Mouse (Mus musculus): ENCODE data around the gene Map7d1. TPM values are rescaled to one million over a fixed set of nuclear protein-coding genes. Genes with fewer than 3 reads are reported as not detected.

Gene Map7d1
- polyA plus RNA-seq (2015; fragmentation: Nextera tagmentation; extraction: Ambion mirVana) = 27.2 and 33.3 TPM in 2 replicates

GRCm38 (mm10) chr4:126256131-126256791 is at the start of gene Map7d1:
TSS of gene Map7d1 (minus strand) at chr4:126256343.
- Histone ChIP-seq H3K9me3 (ENCODE audit: low read length) (no peaks in the 10 kb centered on the region), H3K4me1 (ENCODE audit: insufficient read depth, low read depth, low read length) (peaks cover 29% of the 10 kb centered on the region), H3K4me2 (replicated peaks; ENCODE audit: low read depth, low read length) (peak within 1 kb of the TSS; percentile 85), H3K27me3 (replicated peaks; ENCODE audit: insufficient read depth, low read length) (no peaks in the 10 kb centered on the region), H3K9ac (replicated peaks; ENCODE audit: low read depth) (peak within 1 kb of the TSS; percentile 97), H3K36me3 (ENCODE audit: insufficient read depth, low read length) (no peaks in the 10 kb centered on the region), H3K27ac (ENCODE audit: low read length) (peak within 1 kb of the TSS; percentile 95), H3K4me3 (ENCODE audit: low read depth, low read length) (peak within 1 kb of the TSS; percentile 99)
- ATAC-seq (peak; percentile 82), DNase-seq (ENCODE audit: low spot score) (peak; percentile 91)
- no peak for TF ChIP-seq EP300 (IDR thresholded peaks at IDR 0.05)
- TF ChIP-seq CTCF (IDR thresholded peaks at IDR 0.05) = peak; percentile 64
- WGBS = under 1% methylated on average over 58 of the region's 59 CpGs

DNA sequence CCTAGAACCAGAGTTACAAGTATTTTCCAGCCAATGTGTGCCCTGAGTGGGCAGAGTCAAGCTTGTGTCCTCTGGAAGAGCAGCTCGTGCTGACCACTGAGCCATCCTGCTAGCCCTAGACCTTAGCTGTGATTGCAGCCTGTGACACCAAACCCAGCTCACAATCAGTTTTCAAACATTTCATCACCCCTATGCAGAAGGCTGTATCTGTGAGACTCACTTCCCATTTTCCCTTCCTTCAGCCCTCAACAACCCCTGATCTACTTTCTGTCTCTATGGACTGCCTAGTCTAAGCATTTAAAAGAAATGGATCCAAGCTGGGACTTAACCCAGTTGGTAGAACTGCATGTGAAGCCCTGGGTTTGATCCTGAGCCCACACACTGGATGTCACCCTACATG is 49.3 kb upstream of the Map7d1 start:
- DNase-seq (ENCODE audit: low spot score) (no peak), ATAC-seq (no peak)
- Histone ChIP-seq H3K4me3 (ENCODE audit: low read depth, low read length) (no peak overlapping the region), H3K36me3 (ENCODE audit: insufficient read depth, low read length) (no peaks in the 10 kb centered on the region), H3K4me1 (ENCODE audit: insufficient read depth, low read depth, low read length) (peaks cover 12% of the 10 kb centered on the region), H3K27ac (ENCODE audit: low read length) (no peak overlapping the region), H3K9me3 (ENCODE audit: low read length) (no peaks in the 10 kb centered on the region), H3K9ac (replicated peaks; ENCODE audit: low read depth) (no peak overlapping the region), H3K4me2 (replicated peaks; ENCODE audit: low read depth, low read length) (no peak overlapping the region), H3K27me3 (replicated peaks; ENCODE audit: insufficient read depth, low read length) (peaks cover 7% of the 10 kb centered on the region; the same call in 1 of the 2 replicates)
- no peak for TF ChIP-seq EP300 (IDR thresholded peaks at IDR 0.05)
- WGBS = 96% methylated on average over 1 of the region's 1 CpGs

GRCm38 (mm10) chr4:126303877-126304276 is 47.7 kb upstream of the Map7d1 start:
- H3K36me3 ChIP-seq (ENCODE audit: insufficient read depth, low read length) = no peaks in the 10 kb centered on the region
- H3K27me3 ChIP-seq (replicated peaks; ENCODE audit: insufficient read depth, low read length) = peaks cover 13% of the 10 kb centered on the region
- H3K4me1 ChIP-seq (ENCODE audit: insufficient read depth, low read depth, low read length) = peaks cover 12% of the 10 kb centered on the region
- no peaks in the 10 kb centered on the region for H3K9me3 ChIP-seq (ENCODE audit: low read length)
- DNase-seq (ENCODE audit: low spot score) = no peak
- peak; percentile 53 for TF ChIP-seq CTCF (IDR thresholded peaks at IDR 0.05)
- TF ChIP-seq EP300 (IDR thresholded peaks at IDR 0.05) = no peak
- no peak for ATAC-seq
- H3K9ac ChIP-seq (replicated peaks; ENCODE audit: low read depth) = no peak overlapping the region
- H3K4me3 ChIP-seq (ENCODE audit: low read depth, low read length) = no peak overlapping the region
- no peak overlapping the region for H3K4me2 ChIP-seq (replicated peaks; ENCODE audit: low read depth, low read length)
- H3K27ac ChIP-seq (ENCODE audit: low read length) = no peak overlapping the region
- 48% methylated on average over 4 of the region's 4 CpGs for WGBS

DNA sequence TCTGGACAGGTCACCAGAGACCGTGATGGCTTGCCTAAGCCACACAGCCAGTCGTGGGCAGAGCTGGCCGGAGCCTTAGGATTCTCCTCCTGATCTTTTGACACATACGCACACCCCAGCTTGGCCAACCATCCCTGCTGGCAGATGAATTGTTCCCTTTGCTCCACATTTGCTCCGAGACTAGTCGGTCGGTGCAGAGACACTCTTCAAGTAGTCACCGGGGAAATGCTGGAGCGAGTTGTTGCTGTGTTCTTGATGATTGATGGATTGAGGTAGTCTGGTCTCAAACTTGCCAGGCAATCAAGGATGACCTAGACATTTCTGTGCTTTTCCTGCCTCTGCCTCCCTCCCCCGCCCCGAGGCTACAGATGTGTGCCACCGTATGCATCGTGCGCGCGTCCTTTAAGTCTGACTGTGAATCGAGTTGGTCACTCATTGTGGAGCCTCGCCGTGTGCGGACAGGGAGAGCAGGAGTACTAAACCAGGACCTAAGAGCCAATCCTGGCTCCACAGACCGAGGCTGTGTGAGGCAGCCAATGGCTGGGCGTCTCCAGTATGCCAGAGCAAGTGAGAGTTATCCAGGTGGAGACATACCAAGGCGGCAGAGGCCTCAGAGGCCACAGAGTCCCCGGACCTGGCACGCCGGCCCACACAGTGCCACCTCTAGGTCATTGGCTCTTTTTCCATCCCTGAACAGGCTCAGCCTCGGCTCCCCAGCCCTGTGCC is 45.6 kb upstream of the Map7d1 start:
- TF ChIP-seq EP300 (IDR thresholded peaks at IDR 0.05) (no peak), CTCF (IDR thresholded peaks at IDR 0.05) (no peak)
- Histone ChIP-seq H3K4me3 (ENCODE audit: low read depth, low read length) (peak overlapping the region; percentile 31; the same call in 1 of the 2 replicates), H3K27me3 (replicated peaks; ENCODE audit: insufficient read depth, low read length) (peaks cover 13% of the 10 kb centered on the region), H3K9ac (replicated peaks; ENCODE audit: low read depth) (no peak overlapping the region), H3K4me1 (ENCODE audit: insufficient read depth, low read depth, low read length) (peaks cover 17% of the 10 kb centered on the region), H3K36me3 (ENCODE audit: insufficient read depth, low read length) (no peaks in the 10 kb centered on the region), H3K9me3 (ENCODE audit: low read length) (no peaks in the 10 kb centered on the region), H3K4me2 (replicated peaks; ENCODE audit: low read depth, low read length) (peak overlapping the region; percentile 54), H3K27ac (ENCODE audit: low read length) (no peak overlapping the region)
- WGBS = 9% methylated on average over 27 of the region's 27 CpGs
- DNase-seq (ENCODE audit: low spot score) = no peak
- ATAC-seq = peak; percentile 25; the same call in 1 of the 2 replicates

DNA sequence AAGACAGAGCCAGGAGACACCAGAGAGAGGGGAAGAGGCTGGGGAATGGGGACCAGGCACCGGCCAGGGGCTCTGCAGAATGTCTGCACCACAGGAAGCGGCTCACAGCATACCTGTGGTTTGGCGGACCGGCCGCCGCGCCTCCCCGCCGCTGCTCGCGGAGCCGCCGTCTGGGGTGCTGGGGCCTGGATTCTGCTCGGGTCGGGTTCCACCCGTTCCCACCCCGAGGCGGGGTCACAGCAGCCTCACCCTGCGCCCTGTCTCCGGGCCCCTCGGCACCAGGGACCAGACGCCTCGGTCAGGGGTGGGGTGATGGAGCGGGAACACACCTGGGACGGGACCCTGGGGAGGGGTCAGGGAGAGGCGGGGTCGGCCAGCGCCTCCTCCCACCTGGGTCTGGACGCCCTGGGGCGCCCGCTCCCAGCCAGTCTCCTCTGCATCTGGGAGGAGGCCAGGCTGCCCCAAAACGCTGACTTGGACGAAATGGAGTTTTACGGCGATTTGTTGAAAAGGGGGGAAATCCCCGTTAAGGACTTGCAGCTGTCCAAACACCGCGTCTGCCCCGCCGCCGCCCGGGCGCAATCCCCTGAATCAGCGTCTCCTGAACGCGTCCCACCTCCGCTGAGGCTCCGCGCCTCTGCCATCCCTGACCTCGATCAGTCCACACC is 44.9 kb upstream of the Map7d1 start:
- peak; percentile 12; the same call in 1 of the 2 replicates for ATAC-seq
- 2% methylated on average over 32 of the region's 50 CpGs for WGBS
- peak overlapping the region; percentile 54 for H3K4me2 ChIP-seq (replicated peaks; ENCODE audit: low read depth, low read length)
- peaks cover 22% of the 10 kb centered on the region for H3K4me1 ChIP-seq (ENCODE audit: insufficient read depth, low read depth, low read length)
- peak overlapping the region; percentile 31 for H3K4me3 ChIP-seq (ENCODE audit: low read depth, low read length)
- TF ChIP-seq CTCF (IDR thresholded peaks at IDR 0.05) = no peak
- no peak for TF ChIP-seq EP300 (IDR thresholded peaks at IDR 0.05)
- no peak overlapping the region for H3K9ac ChIP-seq (replicated peaks; ENCODE audit: low read depth)
- no peaks in the 10 kb centered on the region for H3K36me3 ChIP-seq (ENCODE audit: insufficient read depth, low read length)
- no peaks in the 10 kb centered on the region for H3K9me3 ChIP-seq (ENCODE audit: low read length)
- no peak overlapping the region for H3K27ac ChIP-seq (ENCODE audit: low read length)
- no peak for DNase-seq (ENCODE audit: low spot score)
- peaks cover 13% of the 10 kb centered on the region for H3K27me3 ChIP-seq (replicated peaks; ENCODE audit: insufficient read depth, low read length)

DNA sequence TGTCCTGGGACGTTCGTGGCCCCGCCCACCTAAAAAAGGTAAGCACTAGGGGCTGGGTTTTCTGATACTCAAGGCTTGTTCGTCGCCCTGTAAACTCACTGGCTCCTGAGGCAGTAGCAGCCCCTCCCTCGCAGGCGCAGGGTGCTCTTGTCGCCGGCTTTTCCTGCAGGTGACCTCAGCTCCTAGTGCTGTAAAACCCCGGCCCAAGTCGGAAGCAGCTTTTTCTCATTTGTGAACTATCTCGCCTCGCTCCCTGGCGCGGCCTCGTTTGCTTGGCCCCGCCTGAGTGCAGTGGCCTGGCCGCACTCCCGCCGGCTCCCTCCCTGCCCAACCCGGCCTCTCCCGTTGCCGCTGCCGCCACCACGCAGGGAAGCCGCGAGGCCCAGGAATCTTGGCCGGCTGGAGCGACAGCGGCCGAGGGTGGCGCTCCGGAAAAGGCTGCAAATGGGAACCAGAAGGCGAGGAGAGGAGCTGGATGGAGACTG is 40.5 kb upstream of the Map7d1 start:
- TF ChIP-seq EP300 (IDR thresholded peaks at IDR 0.05) = no peak
- TF ChIP-seq CTCF (IDR thresholded peaks at IDR 0.05) = peak; percentile 51
- H3K4me1 ChIP-seq (ENCODE audit: insufficient read depth, low read depth, low read length) = peaks cover 22% of the 10 kb centered on the region
- peak overlapping the region; percentile 56 for H3K4me2 ChIP-seq (replicated peaks; ENCODE audit: low read depth, low read length)
- ATAC-seq (peak; percentile 80), DNase-seq (ENCODE audit: low spot score) (peak; percentile 74)
- H3K9me3 ChIP-seq (ENCODE audit: low read length) = no peaks in the 10 kb centered on the region
- peaks cover 13% of the 10 kb centered on the region for H3K27me3 ChIP-seq (replicated peaks; ENCODE audit: insufficient read depth, low read length)
- peak overlapping the region; percentile 51 for H3K27ac ChIP-seq (ENCODE audit: low read length)
- peak overlapping the region; percentile 21; the same call in 1 of the 2 replicates for H3K4me3 ChIP-seq (ENCODE audit: low read depth, low read length)
- under 1% methylated on average over 33 of the region's 34 CpGs for WGBS
- H3K36me3 ChIP-seq (ENCODE audit: insufficient read depth, low read length) = no peaks in the 10 kb centered on the region
- 0 out of 2 replicates have a peak overlapping the region, but pooled peaks have one; percentile 32 for H3K9ac ChIP-seq (replicated peaks; ENCODE audit: low read depth)
